Mouse (Mus musculus): ENCODE measurements around the gene Pcbp1. TPM values are rescaled to one million over a fixed set of nuclear protein-coding genes. Genes with fewer than 3 reads are reported as not detected.

Gene Pcbp1
- polyA plus RNA-seq, 1 experiment from 2014 or later, result 488 TPM

Small RNA genes lying within 50 kb of the gene (microRNA-seq; reads per million reads assigned to microRNA genes)
- gene Gm22184, result not detected

Other genes starting within 250 kb of the Pcbp1 start
- gene Fam136a, start 160.7 kb downstream of the Pcbp1 start, polyA plus RNA-seq (2015; fragmentation: Nextera tagmentation; extraction: Ambion mirVana), result 145 and 148 TPM in 2 replicates
- gene Snrpg, start 155.0 kb downstream of the Pcbp1 start, polyA plus RNA-seq (2015; fragmentation: Nextera tagmentation; extraction: Ambion mirVana), result 665 and 702 TPM in 2 replicates
- gene Pcyox1, start 129.2 kb downstream of the Pcbp1 start, polyA plus RNA-seq (2015; fragmentation: Nextera tagmentation; extraction: Ambion mirVana), result 97.6 and 99.1 TPM in 2 replicates
- gene Tia1, start 122.1 kb downstream of the Pcbp1 start, polyA plus RNA-seq (2015; fragmentation: Nextera tagmentation; extraction: Ambion mirVana), result 218 and 219 TPM in 2 replicates
- gene Gm44790, start 99.7 kb downstream of the Pcbp1 start, polyA plus RNA-seq (2015; fragmentation: Nextera tagmentation; extraction: Ambion mirVana), result 0.43 and 0.51 TPM in 2 replicates
- 24.4 and 25.5 TPM in 2 replicates for gene C87436, start 87.9 kb downstream of the Pcbp1 start, polyA plus RNA-seq (2015; fragmentation: Nextera tagmentation; extraction: Ambion mirVana)
- 2.6 and 4.5 TPM in 2 replicates for gene Asprv1, start 101.8 kb upstream of the Pcbp1 start, polyA plus RNA-seq (2015; fragmentation: Nextera tagmentation; extraction: Ambion mirVana)
- gene Mxd1, start 142.8 kb upstream of the Pcbp1 start, polyA plus RNA-seq (2015; fragmentation: Nextera tagmentation; extraction: Ambion mirVana), result 10.4 and 11.9 TPM in 2 replicates
- 106 and 123 TPM in 2 replicates for gene Snrnp27, start 158.2 kb upstream of the Pcbp1 start, polyA plus RNA-seq (2015; fragmentation: Nextera tagmentation; extraction: Ambion mirVana)
- gene Gmcl1, start 207.1 kb upstream of the Pcbp1 start, polyA plus RNA-seq (2015; fragmentation: Nextera tagmentation; extraction: Ambion mirVana), result 34.1 and 35.0 TPM in 2 replicates

Measured in kidney, embryonic 15.5 days (tissue).